Mouse (Mus musculus) thymus, adult 2 months (tissue): ENCODE data around the gene Adgra3. TPM values are rescaled to one million over a fixed set of nuclear protein-coding genes. Genes with fewer than 3 reads are reported as not detected.

ENCODE experiments used
- DNase-seq: peaks from one replicate; pipeline ENCODE4 v3.0.0; 2021
- H3K27ac ChIP-seq: fragments of 200-500 bp; 2 replicates; pipeline ENCODE4 v1.5.1; 2012; ENCODE audit warnings: low read length, control low read depth; ENCODE audit not compliant: control insufficient read depth, insufficient read depth
- H3K27me3 ChIP-seq: fragments of 200-500 bp; 2 replicates; pipeline ENCODE4 v1.6.1; 2012; ENCODE audit warnings: mild to moderate bottlenecking, low read length, moderate library complexity, mixed read lengths; ENCODE audit not compliant: control insufficient read depth, insufficient read depth
- H3K36me3 ChIP-seq: fragments of 200-500 bp; 2 replicates; pipeline ENCODE4 v1.6.1; 2012; ENCODE audit warnings: mild to moderate bottlenecking, low read length, moderate library complexity; ENCODE audit not compliant: control insufficient read depth, insufficient read depth
- H3K4me1 ChIP-seq: fragments of 200-500 bp; replicated peaks from 2 replicates; pipeline ENCODE4 v1.6.1; 2012; ENCODE audit warnings: low read length; ENCODE audit not compliant: control insufficient read depth, insufficient read depth
- H3K4me3 ChIP-seq: fragments of 200-500 bp; 2 replicates; pipeline ENCODE4 v1.5.1; 2012; ENCODE audit warnings: mild to moderate bottlenecking, low read length, control low read depth, moderate library complexity; ENCODE audit not compliant: control insufficient read depth, insufficient read depth
- CTCF ChIP-seq: fragments of 200-500 bp; IDR thresholded peaks from 2 replicates; pipeline ENCODE4 v1.5.1; 2012; ENCODE audit warnings: mild to moderate bottlenecking, control low read depth, low read length, moderate library complexity, borderline replicate concordance; ENCODE audit not compliant: control insufficient read depth, poor library complexity, insufficient read depth; ENCODE audit errors: extremely low read depth
- POLR2A ChIP-seq: fragments of 200-500 bp; IDR thresholded peaks from 2 replicates; pipeline ENCODE4 v1.6.1; 2012; ENCODE audit warnings: mild to moderate bottlenecking, low read length, control low read depth, moderate library complexity; ENCODE audit not compliant: control insufficient read depth, poor library complexity, insufficient read depth; ENCODE audit errors: extremely low read depth
- WGBS: fragments of 180-500 bp; shearing (Covaris S2); methylation state at CpG from one replicate; pipeline ENCODE4 v1.1.7; 2018; 5-methylcytosine and 5-hydroxymethylcytosine counted together
- polyA plus RNA-seq: library from polyadenylated mRNA; depleted of rRNA; stranded (reverse); fragments of >200 nt; gene quantifications from 2 replicates; pipeline ENCODE4 v1.2.3, GENCODE M21; 2012

Gene Adgra3
- polyA plus RNA-seq, 1 experiment: 5.1 TPM

- DNase-seq: peak; percentile 34
- 94% methylated on average over 6 of the region's 6 CpGs for WGBS
- no peak overlapping the region for H3K27ac ChIP-seq
- no peaks in the 10 kb centered on the region for H3K36me3 ChIP-seq
- H3K27me3 ChIP-seq: no peaks in the 10 kb centered on the region
- TF ChIP-seq POLR2A: no peak
- TF ChIP-seq CTCF: no peak
- no peak overlapping the region for H3K4me3 ChIP-seq
- H3K4me1 ChIP-seq: no peaks in the 10 kb centered on the region
These were observed 56.5 kb downstream of the Adgra3 start for GRCm38 (mm10) chr5:50002269-50002668.

DNA sequence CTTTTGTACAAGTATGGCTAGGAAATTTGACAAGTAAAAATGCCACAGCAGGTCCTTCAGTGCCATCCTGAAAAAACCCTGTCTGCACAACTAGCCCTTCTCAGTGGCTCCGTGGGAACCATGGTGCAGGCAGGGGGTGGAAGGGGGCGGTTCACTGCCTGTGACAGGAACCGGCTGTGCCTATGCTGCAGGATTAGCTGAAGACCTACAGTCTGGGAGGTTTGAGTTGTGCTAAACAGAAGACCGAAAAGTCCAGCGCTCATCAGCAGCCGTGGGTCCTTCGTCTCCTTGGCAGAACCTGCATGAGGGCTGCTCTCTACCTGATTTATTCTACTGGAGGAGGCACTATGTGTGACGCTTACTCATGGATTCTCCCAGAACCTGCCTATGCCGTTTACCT lies 59.0 kb downstream of the Adgra3 start:
- 96% methylated on average over 9 of the region's 9 CpGs for WGBS
- no peak overlapping the region for H3K4me3 ChIP-seq
- H3K4me1 ChIP-seq: no peaks in the 10 kb centered on the region
- H3K36me3 ChIP-seq: no peaks in the 10 kb centered on the region
- no peak for TF ChIP-seq CTCF
- no peak for TF ChIP-seq POLR2A
- H3K27me3 ChIP-seq: no peaks in the 10 kb centered on the region
- DNase-seq: no peak
- H3K27ac ChIP-seq: no peak overlapping the region

GRCm38 (mm10) chr5:49997019-49997418 lies 61.8 kb downstream of the Adgra3 start:
- WGBS: 98% methylated on average over 6 of the region's 6 CpGs

GRCm38 (mm10) chr5:49996457-49996856 lies 62.3 kb downstream of the Adgra3 start:
- Histone ChIP-seq H3K36me3 (no peaks in the 10 kb centered on the region), H3K27ac (no peak overlapping the region), H3K4me3 (no peak overlapping the region), H3K4me1 (no peaks in the 10 kb centered on the region), H3K27me3 (no peaks in the 10 kb centered on the region)
- TF ChIP-seq POLR2A (no peak), CTCF (no peak)
- 94% methylated on average over 11 of the region's 11 CpGs for WGBS
- no peak for DNase-seq

More at GRCm38 (mm10) chr5:49997019-49997418, 61.8 kb downstream of the Adgra3 start:
- H3K27me3 ChIP-seq: no peaks in the 10 kb centered on the region
- no peak for TF ChIP-seq POLR2A
- H3K27ac ChIP-seq: no peak overlapping the region
- DNase-seq: no peak
- no peak overlapping the region for H3K4me3 ChIP-seq
- H3K36me3 ChIP-seq: no peaks in the 10 kb centered on the region
- no peaks in the 10 kb centered on the region for H3K4me1 ChIP-seq

GRCm38 (mm10) chr5:49990737-49991323 lies 68.0 kb downstream of the Adgra3 start:
- Histone ChIP-seq H3K27me3 (no peaks in the 10 kb centered on the region), H3K4me1 (no peaks in the 10 kb centered on the region), H3K27ac (no peak overlapping the region), H3K4me3 (no peak overlapping the region), H3K36me3 (no peaks in the 10 kb centered on the region)
- DNase-seq: no peak
- TF ChIP-seq POLR2A (no peak), CTCF (no peak)
- WGBS: 92% methylated on average over 8 of the region's 8 CpGs

GRCm38 (mm10) chr5:49988015-49988798 lies 70.6 kb downstream of the Adgra3 start:
- no peaks in the 10 kb centered on the region for H3K4me1 ChIP-seq
- no peak for DNase-seq
- TF ChIP-seq CTCF: no peak
- no peak for TF ChIP-seq POLR2A
- no peaks in the 10 kb centered on the region for H3K36me3 ChIP-seq
- 77% methylated on average over 10 of the region's 10 CpGs for WGBS
- H3K27me3 ChIP-seq: no peaks in the 10 kb centered on the region
- H3K27ac ChIP-seq: no peak overlapping the region
- no peak overlapping the region for H3K4me3 ChIP-seq

GRCm38 (mm10) chr5:49980727-49981126 lies 78.1 kb downstream of the Adgra3 start:
- H3K27me3 ChIP-seq: no peaks in the 10 kb centered on the region
- H3K27ac ChIP-seq: no peak overlapping the region
- DNase-seq: no peak
- WGBS: 53% methylated on average over 5 of the region's 5 CpGs
- H3K4me3 ChIP-seq: no peak overlapping the region
- no peaks in the 10 kb centered on the region for H3K4me1 ChIP-seq
- TF ChIP-seq POLR2A: no peak
- no peak for TF ChIP-seq CTCF
- H3K36me3 ChIP-seq: no peaks in the 10 kb centered on the region
